Mouse (Mus musculus): ENCODE measurements around the gene Tcf20. TPM values are rescaled to one million over a fixed set of nuclear protein-coding genes. Genes with fewer than 3 reads are reported as not detected.

The Tcf20 gene
- total and polyA plus RNA-seq, 3 experiments = 27.0 to 47.2 (median 29.0) TPM

- Histone ChIP-seq H3K9me3 (replicated peaks; ENCODE audit: low read length) (no peaks in the 10 kb centered on the region), H3K4me1 (ENCODE audit: control insufficient read depth in 1 of 2, insufficient read depth in 2 of 2) (no peaks in the 10 kb centered on the region), H3K27ac (ENCODE audit: insufficient read depth, low read depth) (no peak overlapping the region), H3K36me3 (replicated peaks in 1 of 2; ENCODE audit: control insufficient read depth in 1 of 2, insufficient read depth in 1 of 2, low read length in 1 of 2) (peaks cover 17 to 40% of the 10 kb centered on the region in 2 experiments), H3K4me2 (ENCODE audit: insufficient read depth, low read depth, poor library complexity, severe bottlenecking) (no peak overlapping the region), H3K4me3 (replicated peaks in 1 of 3; ENCODE audit: low read depth in 2 of 3, low read length in 2 of 3, poor library complexity in 1 of 3) (no peak overlapping the region), H3K9ac (ENCODE audit: insufficient read depth, low read depth) (no peak overlapping the region), H3K79me2 (replicated peaks; ENCODE audit: control insufficient read depth, extremely low read depth, insufficient read depth, poor library complexity, severe bottlenecking) (no peaks in the 10 kb centered on the region), H3K27me3 (replicated peaks) (no peaks in the 10 kb centered on the region)
- in situ Hi-C loops (cut with MboI; ENCODE audit: low pct_ligation_motif_present, low pct_unique_long_range_greater_than_20kb, low sequenced_read_pairs) = loop anchor here (10.0 to 25.0 kb wide), 2 partner anchors 238 to 405 kb away; no protein-coding TSS in a partner anchor
- DNase-seq (ENCODE audit: extremely low read depth) = no peak
- dilution Hi-C loops (cut with MboI; ENCODE audit: extremely low pct_ligation_motif_present, extremely low pct_unique_long_range_greater_than_20kb, low sequenced_read_pairs) = no loop called here
- TF ChIP-seq ZKSCAN1 (IDR thresholded peaks at IDR 0.05; ENCODE audit: borderline replicate concordance, low read depth, low read length) = no peak
- no peak for TF ChIP-seq MXI1 (IDR thresholded peaks at IDR 0.05; ENCODE audit: low read depth, low read length)
- no peak for TF ChIP-seq UBTF (IDR thresholded peaks at IDR 0.05; ENCODE audit: low read depth, low read length)
- no peak for TF ChIP-seq SMC3 (IDR thresholded peaks at IDR 0.05; ENCODE audit: low read depth, low read length)
- TF ChIP-seq JUN (IDR thresholded peaks at IDR 0.05; ENCODE audit: insufficient read depth, low read depth, low read length) = no peak
- no peak for TF ChIP-seq EP300 (IDR thresholded peaks at IDR 0.05; ENCODE audit: low read length)
- TF ChIP-seq NELFE (IDR thresholded peaks at IDR 0.05; ENCODE audit: low read depth, low read length) = no peak
- TF ChIP-seq MAFK (IDR thresholded peaks at IDR 0.05; ENCODE audit: insufficient replicate concordance, low read length) = no peak
Observed at GRCm38 (mm10) chr15:82806969-82807763, 180.5 kb downstream of the Tcf20 start.

DNA sequence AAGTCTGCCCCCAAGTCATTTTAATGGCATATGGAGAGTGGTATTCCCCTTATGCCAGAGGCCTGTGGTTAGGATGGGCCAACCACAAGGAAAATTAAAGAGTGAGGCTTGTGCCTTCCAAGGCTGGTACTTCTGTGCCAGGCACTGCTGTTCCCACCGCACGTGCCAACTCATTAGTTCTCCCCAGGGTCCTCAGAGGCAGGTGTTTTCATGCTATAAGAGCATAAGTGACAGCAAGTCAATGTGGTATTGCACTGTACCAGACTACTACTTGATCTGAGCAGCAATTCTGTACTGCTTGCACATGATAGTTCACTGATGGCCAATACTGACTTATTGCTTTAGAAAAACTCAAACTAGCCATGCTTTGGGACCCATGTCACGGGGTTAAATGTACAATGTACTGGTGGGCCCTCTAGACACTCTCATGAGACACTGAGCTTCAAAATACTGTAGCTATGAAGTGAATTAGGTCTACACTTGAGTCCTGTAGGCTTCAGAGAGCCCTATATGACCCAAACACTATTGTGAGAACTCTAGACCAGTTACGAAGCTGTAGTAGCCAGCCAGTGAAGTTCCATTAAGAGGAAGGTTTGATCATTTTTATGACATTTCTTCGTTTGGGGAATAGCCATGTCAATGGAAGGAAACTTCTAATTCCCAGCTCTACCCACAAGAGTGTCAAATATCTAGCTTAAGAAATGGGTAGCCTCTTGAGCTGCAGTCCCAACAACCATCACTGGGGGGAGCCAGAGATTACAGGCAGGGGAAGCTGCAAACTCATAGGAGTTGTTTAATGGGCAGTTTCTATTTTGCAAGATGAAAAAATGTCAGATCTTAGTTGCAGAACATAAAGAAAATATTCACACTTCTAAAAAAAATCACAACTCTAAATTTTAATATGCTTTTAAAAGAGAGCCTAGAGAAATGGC, 182.7 kb downstream of the Tcf20 start:
- peak; percentile 63 for DNase-seq (ENCODE audit: extremely low read depth)
- Histone ChIP-seq H3K9ac (ENCODE audit: insufficient read depth, low read depth) (no peak overlapping the region), H3K9me3 (replicated peaks; ENCODE audit: low read length) (no peaks in the 10 kb centered on the region), H3K4me2 (ENCODE audit: insufficient read depth, low read depth, poor library complexity, severe bottlenecking) (no peak overlapping the region), H3K27me3 (replicated peaks) (no peaks in the 10 kb centered on the region), H3K27ac (ENCODE audit: insufficient read depth, low read depth) (no peak overlapping the region), H3K4me3 (replicated peaks in 1 of 3; ENCODE audit: low read depth in 2 of 3, low read length in 2 of 3, poor library complexity in 1 of 3) (no peak overlapping the region), H3K36me3 (replicated peaks in 1 of 2; ENCODE audit: control insufficient read depth in 1 of 2, insufficient read depth in 1 of 2, low read length in 1 of 2) (peaks cover 9 to 18% of the 10 kb centered on the region in 2 experiments), H3K79me2 (replicated peaks; ENCODE audit: control insufficient read depth, extremely low read depth, insufficient read depth, poor library complexity, severe bottlenecking) (no peaks in the 10 kb centered on the region), H3K4me1 (ENCODE audit: control insufficient read depth in 1 of 2, insufficient read depth in 2 of 2) (no peaks in the 10 kb centered on the region)
- in situ Hi-C loops (cut with MboI; ENCODE audit: low pct_ligation_motif_present, low pct_unique_long_range_greater_than_20kb, low sequenced_read_pairs) (loop anchor here (10.0 to 25.0 kb wide), 2 partner anchors 240 to 407 kb away; no protein-coding TSS in a partner anchor), dilution Hi-C loops (cut with MboI; ENCODE audit: extremely low pct_ligation_motif_present, extremely low pct_unique_long_range_greater_than_20kb, low sequenced_read_pairs) (no loop called here)
- no peak for TF ChIP-seq CHD1 (IDR thresholded peaks at IDR 0.05; ENCODE audit: low read depth, low read length)
- no peak for TF ChIP-seq NRF1 (IDR thresholded peaks at IDR 0.05; ENCODE audit: low read depth, low read length)
- TF ChIP-seq MEF2A (IDR thresholded peaks at IDR 0.05; ENCODE audit: borderline replicate concordance, low read depth, low read length) = no peak
- TF ChIP-seq EP300 (IDR thresholded peaks at IDR 0.05; ENCODE audit: low read length) = no peak
- TF ChIP-seq MAZ (IDR thresholded peaks at IDR 0.05; ENCODE audit: low read depth, low read length) = no peak
- TF ChIP-seq RCOR1 (conservative IDR thresholded peaks at IDR 0.05; ENCODE audit: low read depth, low read length) = no peak
- TF ChIP-seq POLR2AphosphoS2 (IDR thresholded peaks at IDR 0.05; ENCODE audit: low read depth, low read length) = no peak; the same call in 1 of the 2 replicates
- TF ChIP-seq IRF4 (IDR thresholded peaks at IDR 0.05; ENCODE audit: low read depth, low read length) = no peak
- TF ChIP-seq ZNF384 (IDR thresholded peaks at IDR 0.05; ENCODE audit: low read depth, low read length) = no peak
- no peak for TF ChIP-seq USF2 (conservative IDR thresholded peaks at IDR 0.05; ENCODE audit: low read depth, low read length)
- TF ChIP-seq ETS1 (conservative IDR thresholded peaks at IDR 0.05; ENCODE audit: low read depth, low read length) = no peak
- TF ChIP-seq MYC (IDR thresholded peaks at IDR 0.05; ENCODE audit: low read depth, low read length) = no peak
- TF ChIP-seq JUN (IDR thresholded peaks at IDR 0.05; ENCODE audit: insufficient read depth, low read depth, low read length) = no peak
- TF ChIP-seq MAX (IDR thresholded peaks at IDR 0.05; ENCODE audit: low read length) = no peak
- TF ChIP-seq TCF12 (IDR thresholded peaks at IDR 0.05; ENCODE audit: low read depth, low read length) = no peak
- peak; percentile 93 for TF ChIP-seq RAD21 (IDR thresholded peaks at IDR 0.05; ENCODE audit: low read depth, low read length)
- no peak for TF ChIP-seq MXI1 (IDR thresholded peaks at IDR 0.05; ENCODE audit: low read depth, low read length)
- TF ChIP-seq UBTF (IDR thresholded peaks at IDR 0.05; ENCODE audit: low read depth, low read length) = no peak
- no peak for TF ChIP-seq CHD2 (IDR thresholded peaks at IDR 0.05; ENCODE audit: low read length)
- no peak for TF ChIP-seq ELF1 (IDR thresholded peaks at IDR 0.05; ENCODE audit: low read depth, low read length)
- TF ChIP-seq CTCF (conservative IDR thresholded peaks at IDR 0.05 in 1 of 2, IDR thresholded peaks at IDR 0.05 in 1 of 2; ENCODE audit: low read depth in 2 of 2, low read length in 2 of 2) = peak; percentile 76 to 93
- TF ChIP-seq GABPA (IDR thresholded peaks at IDR 0.05; ENCODE audit: insufficient replicate concordance, low read depth, low read length) = no peak
- no peak for TF ChIP-seq PAX5 (IDR thresholded peaks at IDR 0.05; ENCODE audit: low read length)
- no peak for TF ChIP-seq BHLHE40 (IDR thresholded peaks at IDR 0.05; ENCODE audit: low read depth, low read length)

All from CH12.LX (cell line).